Mouse (Mus musculus): ENCODE measurements around the gene Slu7. TPM values are rescaled to one million over a fixed set of nuclear protein-coding genes. Genes with fewer than 3 reads are reported as not detected.

Gene Slu7
- polyA plus RNA-seq, 1 experiment from 2014 or later: 54.6 TPM

GRCm38 (mm10) chr11:43481672-43482522 is 48.4 kb downstream of the Slu7 start:
- no peaks in the 10 kb centered on the region for H3K36me3 ChIP-seq
- peaks cover 28% of the 10 kb centered on the region for H3K4me1 ChIP-seq (replicated peaks)
- H3K27ac ChIP-seq: no peak overlapping the region
- no peak for DNase-seq (ENCODE audit: low spot score)
- WGBS: 70% methylated on average over 3 of the region's 3 CpGs
- no peak overlapping the region for H3K4me3 ChIP-seq
- H3K9me3 ChIP-seq: no peaks in the 10 kb centered on the region
- 0 out of 2 replicates have a peak, but pooled peaks cover 3% of the 10 kb centered on the region for H3K27me3 ChIP-seq (ENCODE audit: insufficient read depth, poor library complexity, severe bottlenecking)

GRCm38 (mm10) chr11:43483122-43483792 is 49.7 kb downstream of the Slu7 start:
- Histone ChIP-seq H3K9me3 (no peaks in the 10 kb centered on the region), H3K4me3 (no peak overlapping the region), H3K27me3 (ENCODE audit: insufficient read depth, poor library complexity, severe bottlenecking) (0 out of 2 replicates have a peak, but pooled peaks cover 3% of the 10 kb centered on the region), H3K36me3 (no peaks in the 10 kb centered on the region), H3K27ac (peak overlapping the region; percentile 51; the same call in 1 of the 2 replicates), H3K4me1 (replicated peaks) (peaks cover 28% of the 10 kb centered on the region)
- WGBS: 49% methylated on average over 6 of the region's 6 CpGs
- DNase-seq (ENCODE audit: low spot score): no peak

GRCm38 (mm10) chr11:43484057-43484456 is 50.5 kb downstream of the Slu7 start:
- Histone ChIP-seq H3K36me3 (no peaks in the 10 kb centered on the region), H3K4me3 (no peak overlapping the region), H3K27me3 (ENCODE audit: insufficient read depth, poor library complexity, severe bottlenecking) (0 out of 2 replicates have a peak, but pooled peaks cover 3% of the 10 kb centered on the region), H3K9me3 (no peaks in the 10 kb centered on the region), H3K4me1 (replicated peaks) (peaks cover 28% of the 10 kb centered on the region), H3K27ac (0 out of 2 replicates have a peak overlapping the region, but pooled peaks have one; percentile 45)
- DNase-seq (ENCODE audit: low spot score): no peak
- 78% methylated on average over 4 of the region's 4 CpGs for WGBS

- H3K36me3 ChIP-seq: no peaks in the 10 kb centered on the region
- peaks cover 28% of the 10 kb centered on the region for H3K4me1 ChIP-seq (replicated peaks)
- DNase-seq (ENCODE audit: low spot score): peak; percentile 24
- 0 out of 2 replicates have a peak, but pooled peaks cover 3% of the 10 kb centered on the region for H3K27me3 ChIP-seq (ENCODE audit: insufficient read depth, poor library complexity, severe bottlenecking)
- H3K4me3 ChIP-seq: no peak overlapping the region
- WGBS: 37% methylated on average over 11 of the region's 11 CpGs
- H3K9me3 ChIP-seq: no peaks in the 10 kb centered on the region
- H3K27ac ChIP-seq: 0 out of 2 replicates have a peak overlapping the region, but pooled peaks have one; percentile 45
Measured at GRCm38 (mm10) chr11:43484652-43485051, 51.1 kb downstream of the Slu7 start.

- 91% methylated on average over 9 of the region's 9 CpGs for WGBS
- peaks cover 28% of the 10 kb centered on the region for H3K4me1 ChIP-seq (replicated peaks)
- no peak overlapping the region for H3K27ac ChIP-seq
- H3K36me3 ChIP-seq: no peaks in the 10 kb centered on the region
- H3K27me3 ChIP-seq (ENCODE audit: insufficient read depth, poor library complexity, severe bottlenecking): 0 out of 2 replicates have a peak, but pooled peaks cover 3% of the 10 kb centered on the region
- no peak for DNase-seq (ENCODE audit: low spot score)
- H3K4me3 ChIP-seq: no peak overlapping the region
- no peaks in the 10 kb centered on the region for H3K9me3 ChIP-seq
Measured at GRCm38 (mm10) chr11:43485855-43486254, 52.3 kb downstream of the Slu7 start.

GRCm38 (mm10) chr11:43492663-43493062 is 59.1 kb downstream of the Slu7 start:
- WGBS: 30% methylated on average over 7 of the region's 7 CpGs
- Histone ChIP-seq H3K27ac (no peak overlapping the region), H3K4me1 (replicated peaks) (peaks cover 11% of the 10 kb centered on the region; the same call in 1 of the 2 replicates), H3K27me3 (ENCODE audit: insufficient read depth, poor library complexity, severe bottlenecking) (no peaks in the 10 kb centered on the region), H3K36me3 (no peaks in the 10 kb centered on the region), H3K4me3 (no peak overlapping the region), H3K9me3 (no peaks in the 10 kb centered on the region)
- DNase-seq (ENCODE audit: low spot score): peak; percentile 78

GRCm38 (mm10) chr11:43493815-43494409 is 60.4 kb downstream of the Slu7 start:
- no peaks in the 10 kb centered on the region for H3K27me3 ChIP-seq (ENCODE audit: insufficient read depth, poor library complexity, severe bottlenecking)
- 17% methylated on average over 6 of the region's 6 CpGs for WGBS
- H3K4me3 ChIP-seq: no peak overlapping the region
- H3K9me3 ChIP-seq: peaks cover 4% of the 10 kb centered on the region; the same call in 1 of the 2 replicates
- peak; percentile 82 for DNase-seq (ENCODE audit: low spot score)
- H3K27ac ChIP-seq: peak overlapping the region; percentile 82
- peaks cover 11% of the 10 kb centered on the region; the same call in 1 of the 2 replicates for H3K4me1 ChIP-seq (replicated peaks)
- H3K36me3 ChIP-seq: no peaks in the 10 kb centered on the region

GRCm38 (mm10) chr11:43495037-43495436 is 61.5 kb downstream of the Slu7 start:
- Histone ChIP-seq H3K27me3 (ENCODE audit: insufficient read depth, poor library complexity, severe bottlenecking) (no peaks in the 10 kb centered on the region), H3K36me3 (no peaks in the 10 kb centered on the region), H3K9me3 (peaks cover 4% of the 10 kb centered on the region; the same call in 1 of the 2 replicates), H3K4me1 (replicated peaks) (peaks cover 11% of the 10 kb centered on the region; the same call in 1 of the 2 replicates), H3K4me3 (no peak overlapping the region), H3K27ac (0 out of 2 replicates have a peak overlapping the region, but pooled peaks have one; percentile 82)
- 47% methylated on average over 8 of the region's 8 CpGs for WGBS
- DNase-seq (ENCODE audit: low spot score): peak; percentile 42

- peaks cover 11% of the 10 kb centered on the region; the same call in 1 of the 2 replicates for H3K4me1 ChIP-seq (replicated peaks)
- no peaks in the 10 kb centered on the region for H3K36me3 ChIP-seq
- DNase-seq (ENCODE audit: low spot score): no peak
- H3K27me3 ChIP-seq (ENCODE audit: insufficient read depth, poor library complexity, severe bottlenecking): no peaks in the 10 kb centered on the region
- H3K4me3 ChIP-seq: no peak overlapping the region
- WGBS: 71% methylated on average over 3 of the region's 3 CpGs
- peaks cover 4% of the 10 kb centered on the region; the same call in 1 of the 2 replicates for H3K9me3 ChIP-seq
- H3K27ac ChIP-seq: no peak overlapping the region
Measured at GRCm38 (mm10) chr11:43495532-43495931, 62.0 kb downstream of the Slu7 start.

Other genes with a start within 250 kb of the Slu7 start
- gene Pttg1, start 7.5 kb upstream of the Slu7 start, polyA plus RNA-seq (2016; fragmentation: Nextera tagmentation; extraction: Ambion mirVana): 115 and 124 TPM in 2 replicates
- 1.1 and 1.3 TPM in 2 replicates for gene C1qtnf2, start 40.5 kb downstream of the Slu7 start, polyA plus RNA-seq (2016; fragmentation: Nextera tagmentation; extraction: Ambion mirVana)
- gene Ccnjl, start 95.0 kb downstream of the Slu7 start, polyA plus RNA-seq (2016; fragmentation: Nextera tagmentation; extraction: Ambion mirVana): 37.4 and 45.5 TPM in 2 replicates
- gene 4933415A04Rik, start 153.3 kb downstream of the Slu7 start, polyA plus RNA-seq (2016; fragmentation: Nextera tagmentation; extraction: Ambion mirVana): 10.4 and 12.8 TPM in 2 replicates
- gene Fabp6, start 167.8 kb downstream of the Slu7 start, polyA plus RNA-seq (2016; fragmentation: Nextera tagmentation; extraction: Ambion mirVana): not detected in 2 replicates
- 27.3 and 34.1 TPM in 2 replicates for gene Pwwp2a, start 248.3 kb downstream of the Slu7 start, polyA plus RNA-seq (2016; fragmentation: Nextera tagmentation; extraction: Ambion mirVana)

Measured in hindbrain, embryonic 10.5 days (tissue).